ENCODE assay signal across 9 mouse cellular contexts in genomic region chr3:87175438-87175815, GRCm38 (mm10). TPM values are rescaled to one million over a fixed set of nuclear protein-coding genes. Genes with fewer than 3 reads are reported as not detected.
DNase-seq lines count a peak whose midpoint lies in the region; ATAC-seq and TF ChIP-seq lines count a peak whose summit lies in the region.
"Had no signal": no experiment of that assay in that cellular context is flagged by ENCODE, and none has a peak within 500 bp of the region (broad histone marks: within the 10 kb centered on the region; RNA-seq: fewer than 3 reads in every experiment).

No protein-coding gene starts in this region.

- peak overlapping the region; percentile 27 for H3K27ac ChIP-seq in embryonic fibroblast, embryonic 13.5 days (ENCODE audit: insufficient read depth, low read length)
- H3K27ac ChIP-seq in hindbrain, embryonic 16.5 days (ENCODE audit: low read depth, low read length) = peak overlapping the region; percentile 83

- peak; percentile 30 for DNase-seq in thymus, postnatal 14 days
- DNase-seq in thymus, adult 18-20 months = no peak
- DNase-seq in lung, postnatal 36 days = peak; percentile 72
- DNase-seq in urinary bladder, postnatal 10 days (ENCODE audit: low spot score) = no peak
- no peak for DNase-seq in B cell, adult 2 months
- no peak for DNase-seq in cerebellum, adult 9-11 months

- H3K36me3 ChIP-seq in hindbrain, embryonic 16.5 days (ENCODE audit: control insufficient read depth, insufficient read depth, low read length) = no peaks in the 10 kb centered on the region
- H3K36me3 ChIP-seq: midbrain, embryonic 12.5 days had no signal

- no peak overlapping the region for H3K9ac ChIP-seq in hindbrain, embryonic 16.5 days (ENCODE audit: low read depth, low read length)

- peaks cover 9% of the 10 kb centered on the region; the same call in 1 of the 2 replicates for H3K4me1 ChIP-seq in embryonic fibroblast, embryonic 13.5 days (ENCODE audit: control insufficient read depth, insufficient read depth, low read length)
- peaks cover 26% of the 10 kb centered on the region for H3K4me1 ChIP-seq in hindbrain, embryonic 16.5 days (ENCODE audit: control insufficient read depth, insufficient read depth, low read depth, low read length)

- TF ChIP-seq CTCF in embryonic fibroblast, embryonic 13.5 days (IDR thresholded peaks at IDR 0.05; ENCODE audit: borderline replicate concordance, insufficient read depth, low read length) = no peak

- H3K27me3 ChIP-seq in hindbrain, embryonic 16.5 days (replicated peaks; ENCODE audit: control insufficient read depth, insufficient read depth, low read length) = no peaks in the 10 kb centered on the region
- H3K27me3 ChIP-seq: midbrain, embryonic 12.5 days had no signal

- peak; percentile 48 for TF ChIP-seq POLR2A in embryonic fibroblast, embryonic 13.5 days (IDR thresholded peaks at IDR 0.05; ENCODE audit: low read depth, low read length)

- H3K9me3 ChIP-seq in hindbrain, embryonic 16.5 days (ENCODE audit: control insufficient read depth, low read length) = no peaks in the 10 kb centered on the region
- H3K9me3 ChIP-seq: midbrain, embryonic 12.5 days had no signal

- ATAC-seq in hindbrain, embryonic 16.5 days = no peak

- peak overlapping the region; percentile 74 for H3K4me2 ChIP-seq in hindbrain, embryonic 16.5 days (ENCODE audit: low read length)

- no peak overlapping the region for H3K4me3 ChIP-seq in embryonic fibroblast, embryonic 13.5 days (ENCODE audit: insufficient read depth, low read length)
- no peak overlapping the region for H3K4me3 ChIP-seq in hindbrain, embryonic 16.5 days (ENCODE audit: low read length)

- WGBS in hindbrain, embryonic 16.5 days = 61% methylated on average over 3 of the region's 3 CpGs

RNA-seq across cellular contexts. Expression of gene Kirrel, which starts 0.9 kb away (rescaled TPM):
- polyA plus RNA-seq in embryonic fibroblast, embryonic 13.5 days (2011; ENCODE audit: insufficient read length, low read depth, missing spikeins) = 89.7 and 101 TPM in 2 replicates
- 4.4 TPM in 2 replicates for polyA plus RNA-seq in hindbrain, embryonic 16.5 days (2015; fragmentation: Nextera tagmentation; extraction: Ambion mirVana)

Comparison
In these comparisons a context has a peak if more than half of its experiments do, and no peak if none do; other contexts are left out.
1. DNase-seq: peak in thymus, postnatal 14 days (single experiment) and lung, postnatal 36 days (single experiment); none in thymus, adult 18-20 months (0 of 2), urinary bladder, postnatal 10 days (single experiment), B cell, adult 2 months (0 of 2) and cerebellum, adult 9-11 months (single experiment).
2. RNA of gene Kirrel, which starts 0.9 kb away (polyA plus RNA-seq): 89.7 to 101 TPM in embryonic fibroblast, embryonic 13.5 days; 4.4 TPM in hindbrain, embryonic 16.5 days; every median in the first group is over 10 times any median in the second.